In genomic region chr3:89858888-89859287, GRCm38 (mm10) we compare ENCODE assay signal across 11 mouse cellular contexts. TPM values are rescaled to one million over a fixed set of nuclear protein-coding genes. Genes with fewer than 3 reads are reported as not detected.
A peak's percentile ranks its signal among the peaks of the same experiment; 100 is the strongest.
DNase-seq lines count a peak whose midpoint lies in the region; ATAC-seq and TF ChIP-seq lines count a peak whose summit lies in the region.
"Had no signal": no experiment of that assay in that cellular context is flagged by ENCODE, and none has a peak within 500 bp of the region (broad histone marks: within the 10 kb centered on the region; RNA-seq: fewer than 3 reads in every experiment).

No protein-coding gene starts in this region.

- peaks cover 23% of the 10 kb centered on the region for H3K4me1 ChIP-seq in olfactory bulb, adult 2 months (ENCODE audit: control insufficient read depth, insufficient read depth, low read length)
- no peaks in the 10 kb centered on the region for H3K4me1 ChIP-seq in heart, embryonic 11.5 days (ENCODE audit: control insufficient read depth, insufficient read depth, low read length)
- H3K4me1 ChIP-seq in cerebellum, adult 2 months (ENCODE audit: control insufficient read depth, insufficient read depth, low read length) = no peaks in the 10 kb centered on the region; the same call in none of the 2 replicates

- no peak overlapping the region for H3K4me2 ChIP-seq in heart, embryonic 11.5 days
- H3K4me2 ChIP-seq: liver, embryonic 15.5 days had no signal

- no peak overlapping the region for H3K4me3 ChIP-seq in olfactory bulb, adult 2 months (ENCODE audit: insufficient read depth, low read depth, low read length)
- H3K4me3 ChIP-seq in heart, embryonic 11.5 days (ENCODE audit: low read depth, low read length) = no peak overlapping the region
- H3K4me3 ChIP-seq in cerebellum, adult 2 months (replicated peaks; ENCODE audit: insufficient read depth, low read depth, low read length) = no peak overlapping the region
- H3K4me3 ChIP-seq: liver, embryonic 15.5 days; megakaryocyte, embryonic 14.5 days had no signal

- no peak for ATAC-seq in heart, embryonic 11.5 days (replicated peaks; ENCODE audit: insufficient number of reproducible peaks, low FRiP score, low TSS enrichment)

- H3K27ac ChIP-seq in olfactory bulb, adult 2 months (ENCODE audit: insufficient read depth, low read depth, low read length) = 0 out of 2 replicates have a peak overlapping the region, but pooled peaks have one; percentile 26
- H3K27ac ChIP-seq in heart, embryonic 11.5 days (ENCODE audit: low read depth, low read length) = no peak overlapping the region
- no peak overlapping the region for H3K27ac ChIP-seq in cerebellum, adult 2 months (ENCODE audit: insufficient read depth, low read length)
- H3K27ac ChIP-seq: liver, embryonic 15.5 days had no signal

- WGBS in olfactory bulb, adult 2 months = 34% methylated on average over 8 of the region's 8 CpGs
- 74% methylated on average over 8 of the region's 8 CpGs for WGBS in heart, embryonic 11.5 days (ENCODE audit: insufficient replicate concordance)
- WGBS in cerebellum, adult 2 months = 60% methylated on average over 8 of the region's 8 CpGs

- intact Hi-C loops in left cerebral cortex, postnatal 4 days (cut with DNase I) = loop anchor here (5.0 kb wide), 1 partner anchor 72 kb away; no protein-coding TSS in a partner anchor

- DNase-seq in left cerebral cortex, adult 11 months (ENCODE audit: low spot score) = peak; percentile 65
- DNase-seq in left cerebral cortex, postnatal 4 days = no peak
- peak; percentile 42 to 79 for DNase-seq in frontal cortex, postnatal 10 days (ENCODE audit: low spot score in 2 of 2)
- peak; percentile 66 to 67 for DNase-seq in layer of hippocampus, postnatal 10 days (ENCODE audit: low spot score in 2 of 2)
- no peak for DNase-seq in lung, postnatal 14 days
- DNase-seq in cerebellum, adult 2 months = no peak
- DNase-seq: kidney, postnatal 10 days had no signal

- H3K9me3 ChIP-seq in heart, embryonic 11.5 days (replicated peaks; ENCODE audit: control insufficient read depth, low read length) = peaks cover 4% of the 10 kb centered on the region; the same call in 1 of the 2 replicates
- H3K9me3 ChIP-seq: liver, embryonic 15.5 days had no signal

- no peak for TF ChIP-seq POLR2A in olfactory bulb, adult 2 months (IDR thresholded peaks at IDR 0.05; ENCODE audit: insufficient read depth, low read depth, low read length)
- no peak for TF ChIP-seq POLR2A in cerebellum, adult 2 months (IDR thresholded peaks at IDR 0.05; ENCODE audit: borderline replicate concordance, insufficient read depth, low read length)

- no peaks in the 10 kb centered on the region for H3K27me3 ChIP-seq in heart, embryonic 11.5 days (ENCODE audit: control insufficient read depth, insufficient read depth, low read length)
- H3K27me3 ChIP-seq in cerebellum, adult 2 months (ENCODE audit: control insufficient read depth, insufficient read depth, low read length) = no peaks in the 10 kb centered on the region

- H3K9ac ChIP-seq in heart, embryonic 11.5 days (ENCODE audit: low read depth, low read length) = no peak overlapping the region
- H3K9ac ChIP-seq: liver, embryonic 15.5 days had no signal

- no peak for TF ChIP-seq CTCF in olfactory bulb, adult 2 months (IDR thresholded peaks at IDR 0.05; ENCODE audit: insufficient read depth, low read depth, low read length)
- TF ChIP-seq CTCF in cerebellum, adult 2 months (IDR thresholded peaks at IDR 0.05; ENCODE audit: borderline replicate concordance, insufficient read depth, low read depth, low read length) = no peak

- H3K36me3 ChIP-seq in heart, embryonic 11.5 days (ENCODE audit: control insufficient read depth, insufficient read depth, low read length) = no peaks in the 10 kb centered on the region
- H3K36me3 ChIP-seq: liver, embryonic 15.5 days had no signal

RNA-seq across cellular contexts. Expression of gene She, which starts 27.7 kb away (rescaled TPM):
- 1 to 10 TPM; 3.0 to 3.4 TPM for total RNA-seq in left cerebral cortex, postnatal 4 days (2021)
- 1 to 10 TPM; 4.0 to 4.2 TPM for total RNA-seq in layer of hippocampus, postnatal 10 days (2021)
- not detected in 2 replicates for polyA plus RNA-seq in olfactory bulb, adult 2 months (2012; ENCODE audit: insufficient read depth, insufficient read length, low replicate concordance, missing spikeins)
- polyA plus RNA-seq in heart, embryonic 11.5 days (2014; fragmentation: Nextera tagmentation; extraction: Ambion mirVana) = 6.7 and 6.9 TPM in 2 replicates
- polyA plus RNA-seq in cerebellum, adult 2 months (2012; rRNA removed) = 1.7 and 1.9 TPM in 2 replicates

RNA-seq across cellular contexts. Expression of gene Il6ra, which starts 54.1 kb away (rescaled TPM):
- total RNA-seq in left cerebral cortex, postnatal 4 days (2021) = 1 to 10 TPM; 1.8 to 1.9 TPM
- 1 to 10 TPM; 4.2 to 4.7 TPM for total RNA-seq in layer of hippocampus, postnatal 10 days (2021)
- polyA plus RNA-seq in olfactory bulb, adult 2 months (2012; ENCODE audit: insufficient read depth, insufficient read length, low replicate concordance, missing spikeins) = not detected in 2 replicates
- polyA plus RNA-seq in heart, embryonic 11.5 days (2014; fragmentation: Nextera tagmentation; extraction: Ambion mirVana) = 0.08 and 0.23 TPM in 2 replicates
- 1.1 and 1.3 TPM in 2 replicates for polyA plus RNA-seq in cerebellum, adult 2 months (2012; rRNA removed)

Comparison
In these comparisons a context has a peak if more than half of its experiments do, and no peak if none do; other contexts are left out.
1. DNase-seq: peak in left cerebral cortex, adult 11 months (single experiment), frontal cortex, postnatal 10 days (2 of 2) and layer of hippocampus, postnatal 10 days (2 of 2); none in left cerebral cortex, postnatal 4 days (single experiment), lung, postnatal 14 days (single experiment) and cerebellum, adult 2 months (0 of 2).